Mouse (Mus musculus) urinary bladder, postnatal 4 days (tissue): ENCODE data around the gene Taar4.

ENCODE experiments used
- DNase-seq, 2 experiments: peaks; one replicate each; pipeline ENCODE4 v3.0.0; 2021 to 2022; ENCODE audit warnings: low spot score in 2 of 2

The Taar4 gene

GRCm38 (mm10) chr10:24007034-24007433 is 46.7 kb downstream of the Taar4 start:
- no peak for DNase-seq

- DNase-seq, result no peak
These were observed 47.8 kb downstream of the Taar4 start for GRCm38 (mm10) chr10:24008143-24008542.
